Mouse (Mus musculus) induced T-regulatory cell, adult 2 months (primary cell): ENCODE measurements around the gene Ccdc9b.

Experiments
- DNase-seq: peaks from one replicate; pipeline ENCODE4 v3.0.0-alpha.2; 2012; ENCODE audit warnings: low read depth

Gene Ccdc9b

GRCm38 (mm10) chr2:118776295-118776694 is 13.8 kb upstream of the Ccdc9b start:
- no peak for DNase-seq

GRCm38 (mm10) chr2:118775846-118776245 is 13.4 kb upstream of the Ccdc9b start:
- DNase-seq, result no peak

DNA sequence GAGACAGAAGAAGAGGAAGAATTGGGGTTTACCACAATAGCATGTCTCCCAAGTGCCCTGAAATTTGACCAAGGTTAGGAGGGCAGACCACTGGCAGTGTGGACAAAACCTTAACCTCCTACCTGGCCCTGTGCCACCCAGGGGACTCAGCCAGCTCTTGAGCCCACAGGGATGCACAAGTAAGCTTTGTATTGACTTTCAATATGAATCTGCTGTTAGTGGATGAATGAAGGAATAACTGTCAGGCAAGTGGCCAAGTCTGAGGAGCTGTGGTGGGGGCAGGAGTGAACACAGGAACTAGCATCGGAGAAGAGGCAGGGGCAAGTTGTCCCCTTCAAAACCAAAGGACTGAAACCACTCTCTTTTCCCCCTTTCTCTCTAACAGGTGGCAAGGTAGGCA is 12.9 kb upstream of the Ccdc9b start:
- no peak for DNase-seq

DNA sequence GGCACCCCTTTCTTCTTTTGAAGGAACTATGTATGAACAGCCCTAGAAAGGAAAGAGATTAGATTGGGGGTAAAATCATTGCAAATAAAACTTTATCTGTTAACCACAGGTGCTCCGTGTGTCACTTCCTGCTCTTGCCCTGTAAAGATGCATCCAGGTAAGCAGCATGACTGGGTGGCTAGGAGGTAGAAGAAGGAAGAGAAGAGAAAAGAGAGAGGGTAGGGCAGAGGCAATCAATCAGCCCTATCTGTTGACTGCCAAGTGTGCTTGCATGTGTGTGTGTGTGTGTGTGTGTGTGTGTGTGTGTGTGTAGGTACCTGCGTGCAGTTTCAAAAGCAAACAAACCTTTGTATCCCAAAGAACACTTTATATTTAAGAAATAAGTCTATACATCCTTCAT is 12.1 kb upstream of the Ccdc9b start:
- no peak for DNase-seq

GRCm38 (mm10) chr2:118772158-118772874 is 9.9 kb upstream of the Ccdc9b start, which contains the start of gene Phgr1:
Gene Phgr1 (plus strand): TSS chr2:118772769.
- no peak for DNase-seq

DNA sequence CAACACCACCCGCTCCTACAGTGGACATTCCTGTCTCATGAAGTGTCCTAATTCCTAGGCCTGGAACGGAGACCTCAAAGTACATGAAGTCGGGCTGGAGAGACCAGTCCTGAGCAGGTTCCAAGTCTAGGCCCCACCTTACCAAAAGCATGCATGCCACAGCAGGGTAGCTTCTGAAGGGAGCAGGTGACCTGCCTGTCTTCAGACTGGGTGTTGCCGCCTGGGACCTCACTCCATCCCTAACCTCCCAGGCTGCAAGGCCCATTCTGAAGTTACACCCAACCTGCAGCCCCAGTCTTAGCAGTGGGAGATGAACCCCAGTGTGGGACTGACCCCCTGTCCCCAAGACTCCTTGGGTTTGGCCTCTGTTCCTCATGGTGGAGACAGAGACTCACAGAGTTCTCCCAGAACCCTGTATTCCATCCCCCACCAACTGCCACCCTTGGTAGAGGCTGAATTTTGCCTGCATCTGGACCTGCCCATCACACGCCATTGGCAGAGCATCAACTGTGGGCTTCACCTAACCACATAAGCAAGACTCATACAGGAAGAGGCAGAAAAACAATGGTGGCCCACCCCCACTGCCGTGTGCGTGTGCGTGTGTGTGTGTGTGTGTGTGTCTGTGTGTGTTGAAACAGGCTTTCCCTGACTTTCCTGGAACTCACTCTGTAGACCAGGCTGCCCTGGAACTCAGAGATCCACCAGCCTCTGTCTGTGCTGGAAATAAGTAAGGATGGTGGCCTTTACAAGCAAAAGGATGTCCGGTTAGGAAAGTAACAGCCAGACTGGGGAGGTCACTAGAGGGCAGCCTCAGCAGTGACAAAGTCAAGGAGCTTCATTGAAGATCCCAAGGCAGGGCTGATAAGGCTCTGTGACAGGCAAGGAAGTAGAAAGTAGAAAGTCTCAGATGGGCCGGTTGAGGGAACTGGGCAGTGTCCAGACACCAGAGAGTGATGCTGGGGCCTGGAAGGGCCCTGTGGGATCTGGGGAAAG is 3.9 kb upstream of the Ccdc9b start:
- no peak for DNase-seq

DNA sequence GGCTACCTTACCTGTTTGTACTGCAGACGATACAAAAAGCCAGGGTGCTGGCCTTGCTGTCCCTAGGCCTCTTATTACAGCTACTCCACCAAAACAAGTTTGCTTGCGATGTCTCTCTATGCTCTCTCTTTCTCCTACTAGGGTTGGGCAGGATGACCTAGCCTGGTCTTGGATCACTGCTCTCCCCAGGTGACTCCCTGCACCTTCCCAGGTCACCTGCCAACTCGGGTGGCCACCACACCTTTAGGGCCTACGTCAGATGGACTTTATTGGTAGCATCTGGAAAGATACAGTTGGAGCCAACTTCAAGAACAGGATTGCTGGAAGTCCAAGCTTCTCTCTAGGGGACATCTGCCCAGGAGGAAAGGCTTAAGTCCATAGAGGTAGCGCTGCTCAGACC is 2.4 kb upstream of the Ccdc9b start:
- no peak for DNase-seq

- peak; percentile 67 for DNase-seq
Observed at GRCm38 (mm10) chr2:118764094-118764831, 1.8 kb upstream of the Ccdc9b start.

DNA sequence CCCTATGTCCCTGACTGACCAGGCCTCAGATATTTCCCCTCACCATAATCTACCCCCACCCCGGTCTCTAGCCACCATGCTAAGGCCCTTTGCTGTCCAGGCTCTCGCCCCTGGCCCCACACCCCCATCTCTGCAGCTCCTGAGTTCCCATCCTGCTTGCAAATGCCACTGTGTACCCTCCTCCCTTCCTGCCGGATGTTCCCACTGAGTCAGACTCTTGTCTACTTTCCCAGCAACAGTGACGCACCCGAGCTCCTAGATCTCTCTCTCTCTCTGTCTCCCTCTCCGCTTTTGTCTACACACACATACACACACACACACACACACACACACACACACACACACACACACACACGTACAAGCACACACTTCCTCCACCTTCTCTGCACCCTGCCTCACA is 1.0 kb upstream of the Ccdc9b start:
- DNase-seq, result no peak

GRCm38 (mm10) chr2:118762784-118763148 is 305 bp upstream of the Ccdc9b start:
- DNase-seq, result no peak

DNA sequence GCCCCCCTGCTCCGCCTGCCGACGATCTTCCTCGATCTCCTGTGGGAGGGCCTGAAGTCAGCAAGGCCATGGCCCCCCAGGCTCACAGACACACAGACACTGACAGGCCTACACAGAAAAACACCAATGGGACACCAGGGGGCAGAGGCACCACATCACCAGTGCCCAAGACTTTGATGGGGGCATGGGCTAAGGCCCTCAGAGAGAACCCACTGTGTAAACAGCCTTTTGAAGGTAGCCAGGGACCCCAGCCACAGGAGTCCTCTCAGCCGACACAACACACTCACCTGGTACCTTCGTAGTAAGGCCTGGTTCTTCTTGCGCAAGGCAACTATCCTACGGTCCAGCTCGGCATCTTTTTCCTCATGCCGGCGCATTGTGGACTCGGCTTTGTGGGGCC is 1.1 kb downstream of the Ccdc9b start:
- no peak for DNase-seq

GRCm38 (mm10) chr2:118760311-118761025 is 2.0 kb downstream of the Ccdc9b start:
- DNase-seq, result no peak

- peak; percentile 82 for DNase-seq
Observed at GRCm38 (mm10) chr2:118759828-118760227, 2.6 kb downstream of the Ccdc9b start.

DNA sequence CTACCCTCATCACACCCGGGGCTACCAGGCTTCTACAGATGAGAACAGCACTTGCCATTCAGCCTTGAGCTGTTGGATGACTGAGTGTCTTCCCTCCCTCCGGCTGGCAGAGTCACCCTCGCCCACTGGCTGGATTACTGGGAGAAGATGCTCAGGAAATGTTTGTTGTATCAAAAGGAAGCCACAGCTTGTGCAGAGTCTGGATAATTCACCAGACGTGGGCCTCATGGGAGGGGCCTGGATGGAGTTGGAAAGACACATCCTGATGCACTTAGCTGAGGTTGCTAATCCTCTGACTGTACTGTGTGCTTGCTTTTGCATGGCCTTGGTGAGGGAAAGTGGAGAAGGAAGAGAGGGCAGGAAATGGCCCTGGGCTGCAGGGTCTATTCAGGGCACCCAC is 6.4 kb downstream of the Ccdc9b start:
- no peak for DNase-seq

DNA sequence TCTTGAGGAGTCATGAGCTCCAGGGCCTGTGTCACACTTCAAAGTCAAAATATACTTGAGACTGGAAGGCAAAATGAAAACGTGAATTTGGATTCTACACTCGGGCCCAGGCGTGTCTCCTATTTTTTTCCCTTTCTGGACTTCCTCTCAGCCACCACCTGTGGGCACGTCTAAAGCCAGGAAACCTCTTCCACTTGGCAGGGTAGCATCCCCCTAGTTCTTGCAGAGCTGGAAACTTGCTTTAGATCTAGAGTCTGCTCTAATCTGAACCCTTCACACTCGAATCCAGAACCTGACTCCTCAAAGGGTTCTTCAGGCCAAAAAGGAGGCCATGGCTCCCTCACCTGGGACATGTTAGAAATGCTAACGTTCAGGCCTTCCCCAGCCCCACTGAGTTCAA is 7.1 kb downstream of the Ccdc9b start:
- no peak for DNase-seq

- no peak for DNase-seq
Observed at GRCm38 (mm10) chr2:118754143-118754542, 8.3 kb downstream of the Ccdc9b start.

DNA sequence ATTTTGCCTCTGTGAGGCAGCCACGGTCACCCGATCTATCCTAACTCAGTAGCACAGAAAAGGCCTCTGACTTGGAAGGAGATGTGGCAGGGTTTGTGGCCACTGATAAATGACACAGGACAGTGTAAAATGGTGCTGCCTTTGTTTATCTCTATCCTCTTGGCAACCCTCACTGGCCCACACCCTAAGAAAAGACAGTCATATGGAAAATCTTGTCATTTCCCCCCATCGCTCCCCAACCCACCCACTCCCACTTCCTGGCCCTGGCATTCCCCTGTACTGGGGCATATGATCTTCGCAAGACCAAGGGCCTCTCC is 9.7 kb downstream of the Ccdc9b start:
- no peak for DNase-seq

- no peak for DNase-seq
Observed at GRCm38 (mm10) chr2:118751896-118752791, 10.3 kb downstream of the Ccdc9b start.

DNA sequence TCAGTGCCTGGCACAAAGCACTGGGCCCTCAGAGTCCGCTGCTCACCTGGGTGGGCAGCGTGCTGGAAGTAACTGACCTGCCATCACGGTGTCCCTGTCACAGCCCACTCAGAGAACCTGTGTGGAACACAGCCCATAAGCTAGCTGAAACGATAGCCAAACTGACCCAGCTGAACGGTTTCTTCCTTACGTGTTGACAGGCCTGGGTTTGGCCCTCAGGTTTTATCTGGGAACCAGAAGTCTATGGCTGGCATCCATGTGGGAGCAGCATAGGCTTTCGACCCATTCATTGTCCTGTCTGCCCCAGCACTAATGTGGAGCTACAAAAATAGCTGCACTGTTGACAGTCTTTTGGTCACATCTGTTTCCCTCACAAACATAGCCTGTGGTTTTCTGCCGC is 12.0 kb downstream of the Ccdc9b start:
- no peak for DNase-seq

- no peak for DNase-seq
Observed at GRCm38 (mm10) chr2:118749341-118749884, 13.0 kb downstream of the Ccdc9b start.
